In genomic region chr19:6321786-6322621, GRCm38 (mm10) we compare ENCODE assay signal across 1 mouse cellular context.
TF ChIP-seq lines count a peak whose summit lies in the region.

No protein-coding gene starts in this region.

TF ChIP-seq in CH12.LX, 34 proteins besides CTCF, POLR2A, EP300 and RAD21 (continued from another document):
- TF ChIP-seq ETS1 (conservative IDR thresholded peaks at IDR 0.05; ENCODE audit: low read depth, low read length): peak; percentile 56; the same call in 1 of the 2 replicates
- no peak for TF ChIP-seq POLR2AphosphoS2 (IDR thresholded peaks at IDR 0.05; ENCODE audit: low read depth, low read length)
- TF ChIP-seq JUND (conservative IDR thresholded peaks at IDR 0.05; ENCODE audit: low read depth, low read length): peak; percentile 65; the same call in 1 of the 2 replicates
- TF ChIP-seq NELFE (IDR thresholded peaks at IDR 0.05; ENCODE audit: low read depth, low read length): peak; percentile 27
- TF ChIP-seq ELF1 (IDR thresholded peaks at IDR 0.05; ENCODE audit: low read depth, low read length): peak; percentile 77
- no peak for TF ChIP-seq CHD2 (IDR thresholded peaks at IDR 0.05; ENCODE audit: low read length)
- TF ChIP-seq MAZ (IDR thresholded peaks at IDR 0.05; ENCODE audit: low read depth, low read length): no peak
- peak; percentile 95 for TF ChIP-seq MAX (IDR thresholded peaks at IDR 0.05; ENCODE audit: low read length)
- TF ChIP-seq HCFC1 (IDR thresholded peaks at IDR 0.05; ENCODE audit: low read depth, low read length): peak; percentile 10; the same call in 1 of the 2 replicates
- no peak; the same call in 1 of the 2 replicates for TF ChIP-seq SIN3A (IDR thresholded peaks at IDR 0.05; ENCODE audit: low read length)
- peak; percentile 27; the same call in 1 of the 2 replicates for TF ChIP-seq USF1 (IDR thresholded peaks at IDR 0.05; ENCODE audit: low read depth, low read length)
- no peak for TF ChIP-seq KAT2A (IDR thresholded peaks at IDR 0.05; ENCODE audit: insufficient replicate concordance, low read length)
- peak; percentile 40; the same call in 1 of the 2 replicates for TF ChIP-seq NRF1 (IDR thresholded peaks at IDR 0.05; ENCODE audit: low read depth, low read length)
- TF ChIP-seq MYC (IDR thresholded peaks at IDR 0.05; ENCODE audit: low read depth, low read length): peak; percentile 80
- no peak for TF ChIP-seq UBTF (IDR thresholded peaks at IDR 0.05; ENCODE audit: low read depth, low read length)
